Mouse (Mus musculus) hematopoietic stem cell, adult 5-6 weeks (primary cell): ENCODE results near the gene Micall1. TPM values are rescaled to one million over a fixed set of nuclear protein-coding genes. Genes with fewer than 3 reads are reported as not detected.
A peak's percentile ranks its signal among the peaks of the same experiment; 100 is the strongest.

ENCODE experiments used
- ATAC-seq, 2 experiments: fragments of 125-278 bp in 1 of 2; replicated peaks in 1 of 2; 2 replicates each; pipeline ENCODE4 v1.8.0; 2016 to 2017; ENCODE audit warnings: inconsistent platforms in 2 of 2, mild to moderate bottlenecking in 2 of 2, moderate number of reproducible peaks in 2 of 2, low read depth in 1 of 2, moderate TSS enrichment in 1 of 2; ENCODE audit not compliant: low FRiP score in 2 of 2, poor library complexity in 2 of 2, severe bottlenecking in 2 of 2, insufficient read depth in 1 of 2, low TSS enrichment in 1 of 2
- total RNA-seq: library from RNA; stranded (forward); fragments of 172-1452, 232-1000 nt; gene quantifications from 2 replicates; pipeline ENCODE4 v1.2.3, GENCODE M21; 2017

The Micall1 gene
- 3.4 and 6.7 TPM in 2 replicates for total RNA-seq

DNA sequence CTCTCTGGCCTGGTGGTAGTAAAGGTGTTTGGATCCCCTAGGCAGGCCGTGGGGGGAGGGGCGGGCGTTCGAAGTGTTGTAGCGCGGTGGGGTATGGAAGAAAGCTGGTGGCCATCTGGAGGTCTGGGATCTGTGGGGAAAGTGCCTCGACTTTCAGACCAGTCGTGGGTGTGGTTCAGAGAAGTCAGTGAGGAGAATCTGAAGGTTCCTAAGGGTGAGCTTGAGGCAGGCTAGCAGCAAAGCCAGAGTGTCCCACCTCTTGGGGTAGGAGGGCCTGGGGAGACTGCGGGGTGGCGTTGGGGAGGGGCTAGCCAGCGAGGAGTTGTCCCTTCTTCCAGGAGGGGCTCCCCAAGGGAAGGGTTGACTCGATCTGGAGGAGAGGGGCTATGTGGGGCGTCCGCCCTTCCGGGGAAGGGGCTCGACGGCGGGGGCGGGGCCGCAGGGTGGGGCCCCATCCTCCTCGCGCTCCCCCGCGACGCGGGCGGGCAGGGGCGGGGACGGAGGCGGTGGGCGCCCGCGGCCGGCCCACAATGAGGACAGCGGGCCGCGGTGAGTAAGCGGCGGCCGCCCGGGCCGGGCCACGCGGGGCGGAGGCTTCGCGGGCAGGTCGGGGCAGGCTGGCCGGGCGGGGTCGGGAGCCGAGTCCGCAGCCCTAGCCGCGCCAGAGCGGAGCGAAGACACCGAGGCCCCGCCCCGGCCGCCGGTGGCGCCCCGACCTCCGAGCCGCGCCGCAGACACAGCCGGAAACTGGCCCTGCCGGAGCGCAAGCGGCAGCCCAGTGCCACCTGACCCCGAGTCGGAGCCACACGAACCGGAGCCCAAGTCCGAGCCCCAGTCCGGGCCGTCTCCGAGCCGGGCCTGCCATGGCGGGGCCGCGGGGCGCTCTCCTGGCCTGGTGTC is at the start of gene Micall1:
TSS of gene Micall1 (plus strand) at position 478 of the 900 bp plus-strand sequence.
- ATAC-seq, result peak; percentile 20 to 41; a peak in 2 of 4 replicates

GRCm38 (mm10) chr15:79060887-79061565 is 47.7 kb upstream of the Micall1 start:
- ATAC-seq, result no peak

DNA sequence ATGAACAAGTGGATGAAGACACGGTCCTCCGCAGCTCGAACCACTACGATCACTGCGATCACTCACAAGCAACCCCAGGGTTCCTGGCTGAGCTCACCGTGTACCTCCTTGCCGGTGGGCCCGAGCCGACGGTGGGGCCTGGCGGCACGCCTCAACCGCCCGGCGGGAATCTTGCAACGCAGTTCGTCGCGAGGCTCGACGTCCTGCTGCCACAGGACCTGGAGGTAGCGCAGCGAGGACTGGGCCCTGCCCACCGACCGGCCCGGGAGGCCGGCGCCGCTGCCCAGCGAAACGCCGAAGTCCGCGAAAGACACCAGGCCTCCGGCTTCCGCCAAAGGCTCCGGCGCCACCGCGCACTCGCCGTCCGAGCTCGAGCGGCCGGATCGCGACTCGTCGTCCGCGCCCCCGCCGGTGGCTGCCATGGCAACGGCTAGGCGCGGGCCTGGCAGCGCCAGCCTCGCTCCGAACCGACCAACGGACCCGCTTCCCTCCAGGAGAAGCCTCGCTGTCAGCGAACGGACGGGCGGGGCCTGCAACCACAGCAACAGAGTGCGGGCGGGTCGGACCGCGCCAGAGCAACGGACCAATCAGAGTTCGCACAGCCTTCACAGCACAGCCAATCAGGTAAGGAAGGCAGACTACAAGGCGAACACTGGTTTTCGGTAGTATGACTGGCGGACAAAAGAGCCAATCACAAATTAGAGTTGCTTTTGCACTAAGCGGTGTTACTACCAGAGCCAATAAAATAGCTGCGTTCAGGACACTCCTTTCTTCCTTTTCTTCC is 46.1 kb upstream of the Micall1 start, which contains the start of gene Ankrd54:
TSS of gene Ankrd54 (minus strand) at position 518 of the 784 bp plus-strand sequence.
- peak; percentile 97 to 99 for ATAC-seq

DNA sequence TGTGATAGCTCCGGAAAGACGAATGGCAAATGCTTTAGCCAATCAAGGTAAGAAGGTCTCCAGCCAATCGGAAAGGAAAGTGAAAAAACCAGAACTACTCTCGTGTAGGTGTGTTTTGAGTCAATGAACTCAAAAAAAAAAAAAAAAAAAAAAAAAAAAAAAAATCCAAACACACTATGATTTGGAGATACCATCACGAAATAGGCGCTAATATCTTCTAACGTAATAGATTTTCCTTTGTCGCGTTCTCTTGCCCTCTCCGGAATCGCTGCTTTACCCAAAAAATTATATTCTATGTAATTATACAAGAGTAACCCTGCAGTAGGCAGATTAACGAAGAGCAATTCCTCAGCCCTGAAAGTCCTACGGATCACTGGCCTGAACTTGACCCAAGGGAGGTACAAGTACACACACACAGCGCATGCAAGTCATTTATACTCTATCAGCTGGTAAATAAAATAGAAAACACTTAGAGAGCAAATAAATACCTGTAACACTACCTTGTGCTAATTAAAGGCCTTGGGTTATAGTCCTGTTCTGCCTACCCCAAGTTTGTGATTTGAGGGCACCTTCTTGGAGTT is 45.4 kb upstream of the Micall1 start:
- ATAC-seq, result no peak

DNA sequence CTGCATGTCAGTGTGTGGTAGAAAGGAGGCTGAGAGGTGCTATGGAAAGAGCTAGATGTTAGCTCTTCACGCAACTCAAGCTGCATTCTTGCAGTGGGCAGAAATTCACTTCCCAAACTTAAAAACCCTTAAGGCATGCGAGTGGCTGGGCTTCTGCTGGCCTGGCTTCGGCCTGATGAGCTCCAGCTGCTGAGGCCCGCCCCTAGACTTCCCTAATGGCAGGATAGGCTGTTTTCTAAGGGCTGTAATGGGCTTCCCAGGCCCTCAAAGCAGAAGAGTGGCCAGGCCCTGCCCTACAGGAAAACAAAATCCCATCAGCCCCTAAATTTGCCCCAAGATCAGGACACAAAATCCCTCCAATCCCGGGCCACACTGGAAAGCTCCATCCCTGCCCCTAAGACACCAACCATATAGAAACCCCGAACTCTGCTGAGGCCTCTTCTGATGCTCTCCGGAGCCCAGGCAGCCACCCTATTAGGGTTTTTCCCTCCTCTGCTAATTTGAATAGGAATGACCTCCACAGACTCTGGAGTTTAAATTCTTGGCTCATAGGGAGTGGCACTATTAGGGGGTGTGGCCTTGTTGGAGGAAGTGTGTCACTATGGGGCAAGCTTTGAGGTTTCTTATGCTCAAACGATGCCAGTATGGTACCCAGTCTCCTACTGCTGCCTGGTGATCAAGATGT is 43.5 kb upstream of the Micall1 start:
- no peak for ATAC-seq

DNA sequence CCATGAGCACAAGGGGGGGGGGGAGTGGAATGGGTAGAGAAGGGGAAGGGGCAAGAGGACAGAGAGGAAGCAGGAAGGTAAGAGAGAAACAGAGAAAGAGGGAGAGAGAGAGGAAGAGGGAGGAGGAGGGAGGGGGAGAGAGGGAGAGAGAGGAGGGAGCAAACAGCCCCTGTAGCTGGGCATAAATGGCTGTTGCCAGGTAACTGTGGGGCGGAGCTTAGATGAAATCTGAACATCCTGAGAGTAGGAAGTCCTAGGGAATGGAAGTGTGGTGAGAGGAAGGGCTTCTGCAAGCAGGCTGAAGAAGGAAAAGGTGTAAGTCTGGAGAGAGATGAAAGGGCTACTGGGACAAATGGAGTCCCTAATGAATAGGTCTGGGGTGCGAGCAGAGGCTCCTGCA is 42.4 kb upstream of the Micall1 start:
- no peak for ATAC-seq

GRCm38 (mm10) chr15:79067631-79068030 is 41.1 kb upstream of the Micall1 start:
- ATAC-seq, result no peak

GRCm38 (mm10) chr15:79068416-79068815 is 40.3 kb upstream of the Micall1 start:
- no peak for ATAC-seq

- no peak for ATAC-seq
Observed at GRCm38 (mm10) chr15:79071117-79072039, 37.3 kb upstream of the Micall1 start.

GRCm38 (mm10) chr15:79073752-79074151 is 34.9 kb upstream of the Micall1 start:
- ATAC-seq, result no peak

DNA sequence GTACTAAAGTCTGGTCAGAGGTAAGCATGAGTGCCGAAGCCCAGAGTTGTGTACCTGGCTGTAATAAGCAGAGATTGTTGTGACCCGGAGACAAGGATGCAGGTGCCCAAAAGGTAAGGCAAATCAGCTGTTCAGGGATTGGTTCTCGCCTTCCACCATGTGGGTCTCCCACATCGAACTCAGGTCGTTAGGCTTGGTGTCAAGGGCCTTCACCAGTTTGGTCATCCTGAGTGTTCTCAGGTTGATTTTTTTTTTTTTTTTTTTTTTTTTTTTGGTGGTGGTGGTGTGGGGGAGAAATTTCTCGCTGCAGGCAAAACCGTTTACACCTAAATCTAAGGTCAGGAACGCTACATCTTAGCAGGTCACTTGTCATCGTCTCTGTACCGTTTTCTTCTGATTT is 34.3 kb upstream of the Micall1 start:
- no peak for ATAC-seq

GRCm38 (mm10) chr15:79074913-79075532 is 33.7 kb upstream of the Micall1 start, which contains the start of gene Eif3l:
Gene Eif3l (plus strand): TSS chr15:79075179.
- ATAC-seq, result peak; percentile 89 to 91

GRCm38 (mm10) chr15:79075658-79076365 is 32.9 kb upstream of the Micall1 start:
- no peak for ATAC-seq

GRCm38 (mm10) chr15:79079567-79079966 is 29.1 kb upstream of the Micall1 start:
- no peak for ATAC-seq

DNA sequence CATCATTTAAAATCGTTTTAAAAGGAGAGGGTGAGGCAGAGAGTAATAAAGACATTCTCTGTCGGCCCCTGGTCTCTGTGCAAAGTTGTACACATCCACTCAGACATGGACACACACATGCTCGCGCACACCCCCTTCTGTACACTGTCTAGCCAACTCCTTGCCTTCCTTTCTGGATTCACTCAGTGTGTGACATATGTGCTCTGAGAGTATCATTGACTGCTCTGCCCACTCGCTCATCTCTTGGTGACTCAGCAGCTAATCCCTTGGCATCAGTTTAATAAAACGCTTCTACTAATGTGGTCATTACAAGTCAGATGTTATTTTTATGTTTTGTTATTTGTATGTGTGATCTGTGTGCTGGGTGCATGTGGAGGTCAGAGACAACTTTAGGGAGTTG is 16.4 kb upstream of the Micall1 start:
- no peak for ATAC-seq
